Mouse (Mus musculus): ENCODE measurements around the gene Uhrf2. TPM values are rescaled to one million over a fixed set of nuclear protein-coding genes. Genes with fewer than 3 reads are reported as not detected.

The Uhrf2 gene
- polyA plus RNA-seq, 1 experiment from 2014 or later: 69.9 TPM

- Histone ChIP-seq H3K9ac (ENCODE audit: low read length) (no peak overlapping the region), H3K27ac (ENCODE audit: low read depth) (no peak overlapping the region), H3K4me1 (replicated peaks; ENCODE audit: control insufficient read depth, insufficient read depth, low read length) (no peaks in the 10 kb centered on the region), H3K4me2 (ENCODE audit: low read length) (no peak overlapping the region), H3K9me3 (ENCODE audit: control insufficient read depth, low read length) (no peaks in the 10 kb centered on the region), H3K27me3 (replicated peaks; ENCODE audit: control insufficient read depth, insufficient read depth, low read length) (no peaks in the 10 kb centered on the region), H3K4me3 (ENCODE audit: low read depth, low read length) (no peak overlapping the region), H3K36me3 (ENCODE audit: control insufficient read depth, insufficient read depth, low read length) (no peaks in the 10 kb centered on the region)
- WGBS: 74% methylated on average over 7 of the region's 7 CpGs
- ATAC-seq (replicated peaks; ENCODE audit: low FRiP score, low TSS enrichment, low read depth): no peak
- no peak for DNase-seq (ENCODE audit: low spot score)
These were observed 94.8 kb downstream of the Uhrf2 start for GRCm38 (mm10) chr19:30124999-30125669.

- Histone ChIP-seq H3K4me3 (ENCODE audit: low read depth, low read length) (no peak overlapping the region), H3K27ac (ENCODE audit: low read depth) (no peak overlapping the region), H3K9me3 (ENCODE audit: control insufficient read depth, low read length) (no peaks in the 10 kb centered on the region), H3K4me1 (replicated peaks; ENCODE audit: control insufficient read depth, insufficient read depth, low read length) (no peaks in the 10 kb centered on the region), H3K36me3 (ENCODE audit: control insufficient read depth, insufficient read depth, low read length) (no peaks in the 10 kb centered on the region), H3K4me2 (ENCODE audit: low read length) (no peak overlapping the region), H3K27me3 (replicated peaks; ENCODE audit: control insufficient read depth, insufficient read depth, low read length) (no peaks in the 10 kb centered on the region), H3K9ac (ENCODE audit: low read length) (no peak overlapping the region)
- DNase-seq (ENCODE audit: low spot score) (no peak), ATAC-seq (replicated peaks; ENCODE audit: low FRiP score, low TSS enrichment, low read depth) (no peak)
- WGBS: 87% methylated on average over 7 of the region's 7 CpGs
These were observed 95.4 kb downstream of the Uhrf2 start for GRCm38 (mm10) chr19:30125670-30126059.

GRCm38 (mm10) chr19:30128177-30128576 is 97.9 kb downstream of the Uhrf2 start:
- ATAC-seq (replicated peaks; ENCODE audit: low FRiP score, low TSS enrichment, low read depth) (no peak), DNase-seq (ENCODE audit: low spot score) (no peak)
- H3K4me2 ChIP-seq (ENCODE audit: low read length): no peak overlapping the region
- no peak overlapping the region for H3K9ac ChIP-seq (ENCODE audit: low read length)
- H3K27ac ChIP-seq (ENCODE audit: low read depth): no peak overlapping the region
- H3K4me1 ChIP-seq (replicated peaks; ENCODE audit: control insufficient read depth, insufficient read depth, low read length): no peaks in the 10 kb centered on the region
- WGBS: 74% methylated on average over 4 of the region's 4 CpGs
- H3K36me3 ChIP-seq (ENCODE audit: control insufficient read depth, insufficient read depth, low read length): no peaks in the 10 kb centered on the region
- no peak overlapping the region for H3K4me3 ChIP-seq (ENCODE audit: low read depth, low read length)
- H3K9me3 ChIP-seq (ENCODE audit: control insufficient read depth, low read length): no peaks in the 10 kb centered on the region
- H3K27me3 ChIP-seq (replicated peaks; ENCODE audit: control insufficient read depth, insufficient read depth, low read length): no peaks in the 10 kb centered on the region

GRCm38 (mm10) chr19:30136308-30136707 is 106.0 kb downstream of the Uhrf2 start:
- ATAC-seq (replicated peaks; ENCODE audit: low FRiP score, low TSS enrichment, low read depth) (no peak), DNase-seq (ENCODE audit: low spot score) (no peak)
- no peaks in the 10 kb centered on the region for H3K4me1 ChIP-seq (replicated peaks; ENCODE audit: control insufficient read depth, insufficient read depth, low read length)
- H3K9me3 ChIP-seq (ENCODE audit: control insufficient read depth, low read length): no peaks in the 10 kb centered on the region
- H3K4me3 ChIP-seq (ENCODE audit: low read depth, low read length): no peak overlapping the region
- 59% methylated on average over 1 of the region's 1 CpGs for WGBS
- no peaks in the 10 kb centered on the region for H3K27me3 ChIP-seq (replicated peaks; ENCODE audit: control insufficient read depth, insufficient read depth, low read length)
- H3K9ac ChIP-seq (ENCODE audit: low read length): no peak overlapping the region
- H3K4me2 ChIP-seq (ENCODE audit: low read length): no peak overlapping the region
- no peak overlapping the region for H3K27ac ChIP-seq (ENCODE audit: low read depth)
- no peaks in the 10 kb centered on the region for H3K36me3 ChIP-seq (ENCODE audit: control insufficient read depth, insufficient read depth, low read length)

Other genes with a start within 250 kb of the Uhrf2 start
- 7.5 and 7.9 TPM in 2 replicates for gene 9930021J03Rik, start 224.5 kb upstream of the Uhrf2 start, polyA plus RNA-seq (2014; fragmentation: Nextera tagmentation; extraction: Ambion mirVana)
- 17.3 and 18.1 TPM in 2 replicates for gene Ranbp6, start 217.5 kb upstream of the Uhrf2 start, polyA plus RNA-seq (2014; fragmentation: Nextera tagmentation; extraction: Ambion mirVana)
- gene Il33, start 105.4 kb upstream of the Uhrf2 start, polyA plus RNA-seq (2014; fragmentation: Nextera tagmentation; extraction: Ambion mirVana): 16.6 and 20.2 TPM in 2 replicates
- gene Trpd52l3, start 26.7 kb upstream of the Uhrf2 start, polyA plus RNA-seq (2014; fragmentation: Nextera tagmentation; extraction: Ambion mirVana): not detected in 2 replicates
- gene Gldc, start 144.9 kb downstream of the Uhrf2 start, polyA plus RNA-seq (2014; fragmentation: Nextera tagmentation; extraction: Ambion mirVana): 2.4 and 2.9 TPM in 2 replicates
- gene Mbl2, start 202.4 kb downstream of the Uhrf2 start, polyA plus RNA-seq (2014; fragmentation: Nextera tagmentation; extraction: Ambion mirVana): not detected in 2 replicates